Mouse (Mus musculus) cerebellum, adult 2 months (tissue): Measurements from ENCODE around the gene Eml6. TPM values are rescaled to one million over a fixed set of nuclear protein-coding genes. Genes with fewer than 3 reads are reported as not detected.
A peak's percentile ranks its signal among the peaks of the same experiment; 100 is the strongest.

Experiments
- DNase-seq, 2 experiments: peaks; one replicate each; pipeline ENCODE4 v3.0.0; 2021
- H3K27ac ChIP-seq: fragments of 200-500 bp; 2 replicates; pipeline ENCODE4 v1.5.1; 2012; ENCODE audit warnings: low read length, control low read depth, inconsistent platforms; ENCODE audit not compliant: insufficient read depth
- H3K27me3 ChIP-seq: fragments of 200-500 bp; 2 replicates; pipeline ENCODE4 v1.6.1; 2012; ENCODE audit warnings: inconsistent platforms, mild to moderate bottlenecking, low read length, moderate library complexity; ENCODE audit not compliant: control insufficient read depth, insufficient read depth
- H3K4me1 ChIP-seq: fragments of 200-500 bp; 2 replicates; pipeline ENCODE4 v1.6.1; 2011; ENCODE audit warnings: low read length; ENCODE audit not compliant: control insufficient read depth, insufficient read depth
- H3K4me3 ChIP-seq: fragments of 200-500 bp; replicated peaks from 2 replicates; pipeline ENCODE3; 2011; ENCODE audit warnings: mild to moderate bottlenecking, low read depth, low read length, control low read depth; ENCODE audit not compliant: insufficient read depth
- CTCF ChIP-seq: fragments of 200-500 bp; IDR thresholded peaks from 2 replicates; pipeline ENCODE4 v1.5.1; 2011; ENCODE audit warnings: low read depth, mild to moderate bottlenecking, control low read depth, low read length, moderate library complexity, borderline replicate concordance; ENCODE audit not compliant: insufficient read depth
- POLR2A ChIP-seq: fragments of 200-500 bp; IDR thresholded peaks from 2 replicates; pipeline ENCODE4 v1.6.1; 2011; ENCODE audit warnings: low read length, control low read depth, borderline replicate concordance; ENCODE audit not compliant: insufficient read depth
- WGBS: fragments of 180-500 bp; shearing (Covaris S2); methylation state at CpG from one replicate; pipeline ENCODE4 v1.1.7; 2018; 5-methylcytosine and 5-hydroxymethylcytosine counted together
- polyA plus RNA-seq: library from polyadenylated mRNA; depleted of rRNA; stranded (reverse); fragments of >200 nt; gene quantifications from 2 replicates; pipeline ENCODE4 v1.2.3, GENCODE M21; 2012

Eml6 gene
- polyA plus RNA-seq, 1 experiment: 28.7 TPM

GRCm38 (mm10) chr11:29813267-29813666 lies 212.6 kb downstream of the Eml6 start:
- Histone ChIP-seq H3K4me3 (no peak overlapping the region), H3K27me3 (no peaks in the 10 kb centered on the region), H3K4me1 (peaks cover 6% of the 10 kb centered on the region), H3K27ac (no peak overlapping the region)
- DNase-seq: no peak
- TF ChIP-seq CTCF (no peak), POLR2A (no peak)
- 87% methylated on average over 1 of the region's 1 CpGs for WGBS

DNA sequence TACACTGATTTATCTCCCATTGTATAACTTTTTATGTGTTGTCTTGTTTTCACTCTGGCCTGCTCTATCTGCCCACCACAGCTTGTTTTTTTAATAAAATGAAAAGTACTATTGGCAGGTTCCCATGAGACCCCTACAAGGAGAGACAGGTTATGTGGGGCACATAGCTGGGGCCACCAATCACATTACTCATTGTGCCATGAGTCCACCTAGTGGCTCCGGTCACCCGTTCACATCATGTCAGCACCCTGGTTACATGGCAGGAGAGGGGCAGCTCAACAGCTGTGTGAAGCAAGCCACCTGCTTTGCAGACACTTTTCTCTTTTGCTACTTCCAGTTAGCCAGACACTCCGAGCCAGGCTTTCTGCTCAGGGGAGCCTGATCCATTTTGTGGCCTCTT lies 213.4 kb downstream of the Eml6 start:
- no peak overlapping the region for H3K27ac ChIP-seq
- H3K4me1 ChIP-seq: peaks cover 6% of the 10 kb centered on the region
- TF ChIP-seq CTCF (no peak), POLR2A (no peak)

GRCm38 (mm10) chr11:29810324-29810723 lies 215.5 kb downstream of the Eml6 start:
- H3K27ac ChIP-seq: no peak overlapping the region
- DNase-seq: no peak

More for the DNA sequence above, 213.4 kb downstream of the Eml6 start:
- 75% methylated on average over 3 of the region's 3 CpGs for WGBS
- Histone ChIP-seq H3K27me3 (no peaks in the 10 kb centered on the region), H3K4me3 (no peak overlapping the region)
- DNase-seq: no peak

GRCm38 (mm10) chr11:29808981-29809589 lies 216.7 kb downstream of the Eml6 start:
- no peak overlapping the region for H3K4me3 ChIP-seq
- TF ChIP-seq POLR2A (no peak), CTCF (no peak)
- no peaks in the 10 kb centered on the region for H3K27me3 ChIP-seq
- no peak for DNase-seq
- H3K27ac ChIP-seq: peak overlapping the region; percentile 79
- WGBS: 92% methylated on average over 7 of the region's 7 CpGs
- H3K4me1 ChIP-seq: peaks cover 9% of the 10 kb centered on the region

More at GRCm38 (mm10) chr11:29810324-29810723, 215.5 kb downstream of the Eml6 start:
- no peak overlapping the region for H3K4me3 ChIP-seq
- TF ChIP-seq CTCF (no peak), POLR2A (no peak)
- peaks cover 9% of the 10 kb centered on the region for H3K4me1 ChIP-seq
- no peaks in the 10 kb centered on the region for H3K27me3 ChIP-seq
- WGBS: 96% methylated on average over 3 of the region's 3 CpGs

- TF ChIP-seq POLR2A (no peak), CTCF (no peak)
- Histone ChIP-seq H3K4me1 (peaks cover 9% of the 10 kb centered on the region), H3K27me3 (no peaks in the 10 kb centered on the region), H3K4me3 (no peak overlapping the region), H3K27ac (peak overlapping the region; percentile 79)
- DNase-seq: peak; percentile 66 to 81
- WGBS: 10% methylated on average over 9 of the region's 9 CpGs
Measured at GRCm38 (mm10) chr11:29808173-29808980, 217.5 kb downstream of the Eml6 start.

GRCm38 (mm10) chr11:29807325-29807724 lies 218.5 kb downstream of the Eml6 start:
- Histone ChIP-seq H3K4me1 (peaks cover 9% of the 10 kb centered on the region), H3K4me3 (no peak overlapping the region), H3K27ac (no peak overlapping the region), H3K27me3 (no peaks in the 10 kb centered on the region)
- DNase-seq: no peak
- TF ChIP-seq POLR2A: no peak
- TF ChIP-seq CTCF: no peak
- 60% methylated on average over 5 of the region's 5 CpGs for WGBS

DNA sequence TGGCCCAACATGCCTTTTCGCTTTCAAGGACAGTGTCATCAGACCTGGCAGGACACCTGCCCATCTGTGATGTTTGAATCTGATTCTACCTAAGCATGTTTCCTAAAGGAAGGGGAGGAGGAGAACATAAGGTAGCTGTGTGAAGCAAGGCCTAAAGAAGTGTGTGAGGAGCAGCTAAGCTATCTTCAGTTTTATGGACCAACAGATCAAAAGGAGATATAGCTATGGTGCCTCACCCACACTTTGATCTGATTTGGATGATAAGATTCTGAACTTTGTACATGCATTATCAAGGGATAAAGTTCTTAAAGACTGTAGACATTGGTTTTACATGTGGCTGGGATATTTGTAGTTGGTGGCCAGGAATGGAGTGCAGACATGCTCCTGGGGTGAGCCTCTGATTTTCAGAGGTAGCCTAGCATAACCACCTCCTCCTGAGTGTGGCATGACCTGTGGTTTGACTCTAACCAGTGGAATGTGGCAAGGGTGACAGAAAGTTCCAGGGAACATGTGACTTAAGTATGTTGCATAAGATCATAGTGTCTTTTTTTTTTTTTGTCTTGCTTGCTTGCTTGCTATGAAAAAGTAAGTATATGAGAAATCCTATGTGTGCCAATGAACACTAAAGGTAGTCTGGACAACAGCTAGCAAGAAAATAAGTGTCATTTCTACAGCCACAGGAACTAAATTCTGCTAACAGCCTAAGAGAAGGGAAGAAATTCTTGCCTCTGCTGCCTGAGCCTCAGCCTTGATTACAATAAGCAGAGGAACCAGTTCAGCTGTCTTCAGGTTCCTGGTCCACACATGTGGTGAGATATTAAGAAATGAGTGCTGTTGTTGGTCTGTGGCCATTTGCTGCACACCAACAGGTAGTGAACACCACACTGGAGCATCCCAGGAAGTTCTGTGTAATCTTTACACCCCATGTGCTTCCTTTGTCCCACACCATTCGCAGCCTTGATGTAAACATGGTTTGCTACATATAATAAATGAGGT lies 224.1 kb downstream of the Eml6 start:
- no peak overlapping the region for H3K4me3 ChIP-seq
- no peak overlapping the region for H3K27ac ChIP-seq
- TF ChIP-seq CTCF (no peak), POLR2A (no peak)
- H3K4me1 ChIP-seq: no peaks in the 10 kb centered on the region
- DNase-seq: no peak
- no peaks in the 10 kb centered on the region for H3K27me3 ChIP-seq
- 77% methylated on average over 2 of the region's 2 CpGs for WGBS
